Mouse (Mus musculus): ENCODE results near the gene Csf1.
"Not testable (repeated sequence)": the region's sequence is repeated elsewhere in the genome, so short reads cannot be mapped to it uniquely, and the experiment has no call there.

Csf1 gene

DNA sequence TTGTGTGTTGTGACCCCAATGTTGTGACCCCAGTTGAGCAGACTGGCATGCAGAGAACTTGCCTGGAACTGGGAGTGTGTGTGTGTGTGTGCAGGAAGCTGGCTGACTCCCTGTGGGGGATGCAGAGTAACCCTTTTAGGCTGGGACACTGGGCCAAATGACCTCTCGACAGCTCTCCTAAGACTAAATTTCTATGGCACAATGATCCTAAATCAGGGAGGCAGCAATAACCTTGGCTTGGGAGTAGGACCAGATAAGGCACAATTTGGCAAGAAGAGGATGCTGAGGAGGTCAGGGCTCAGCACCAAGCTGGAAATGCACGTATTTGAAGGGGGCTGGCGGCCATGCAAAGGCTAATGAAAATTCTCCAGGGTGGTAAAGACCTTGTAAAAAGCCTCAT, 14.2 kb downstream of the Csf1 start:
- DNase-seq, result no peak

DNA sequence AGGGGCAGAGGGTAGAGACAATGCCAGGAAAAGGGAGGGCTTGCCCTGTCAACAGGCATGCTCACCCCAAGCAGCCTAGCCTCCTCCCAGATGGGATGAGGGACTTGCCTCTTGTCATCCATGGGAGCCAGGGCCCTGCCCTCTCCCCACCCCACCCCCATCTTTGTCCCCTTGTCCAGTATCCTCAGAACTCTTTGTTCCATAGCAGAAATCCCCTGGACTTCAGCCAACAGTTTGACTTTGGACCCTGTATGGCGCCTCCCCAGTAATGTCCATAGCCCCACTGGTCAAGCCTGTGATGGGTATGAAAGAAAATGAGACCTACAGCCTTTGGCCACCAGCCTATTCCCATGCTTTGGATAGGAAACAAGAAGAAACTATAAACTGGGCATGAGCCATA, 16.6 kb downstream of the Csf1 start:
- no peak for DNase-seq

- no peak for DNase-seq
Measured at GRCm38 (mm10) chr3:107743107-107743506, 17.2 kb downstream of the Csf1 start.

- DNase-seq, result no peak
Measured at GRCm38 (mm10) chr3:107742071-107742710, 18.1 kb downstream of the Csf1 start.

GRCm38 (mm10) chr3:107741387-107741786, 18.9 kb downstream of the Csf1 start:
- DNase-seq, result no peak

GRCm38 (mm10) chr3:107740578-107741207, 19.6 kb downstream of the Csf1 start:
- peak in 1 of 2 experiments; percentile 71 for DNase-seq

DNA sequence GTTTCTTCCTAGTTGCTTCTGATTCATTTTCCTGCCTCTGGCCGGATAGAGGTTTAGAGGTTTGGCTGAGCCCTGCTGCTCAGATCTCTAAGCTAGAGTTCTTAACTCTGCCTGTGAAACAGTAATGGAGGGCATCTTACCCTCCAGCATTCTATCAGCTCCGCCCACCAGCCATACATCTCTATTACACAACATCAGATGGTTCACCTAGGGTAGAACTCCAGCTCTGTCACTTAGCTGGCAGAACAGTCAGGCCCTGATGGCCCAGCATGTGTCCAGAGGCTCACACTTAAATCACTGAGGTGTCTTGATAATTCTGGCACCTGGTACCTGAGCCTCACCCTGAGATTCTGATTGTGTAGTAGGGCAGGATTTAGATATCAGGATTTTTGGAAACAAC, 20.3 kb downstream of the Csf1 start:
- no peak for DNase-seq

- no peak for DNase-seq
Measured at GRCm38 (mm10) chr3:107739456-107739855, 20.8 kb downstream of the Csf1 start.

DNA sequence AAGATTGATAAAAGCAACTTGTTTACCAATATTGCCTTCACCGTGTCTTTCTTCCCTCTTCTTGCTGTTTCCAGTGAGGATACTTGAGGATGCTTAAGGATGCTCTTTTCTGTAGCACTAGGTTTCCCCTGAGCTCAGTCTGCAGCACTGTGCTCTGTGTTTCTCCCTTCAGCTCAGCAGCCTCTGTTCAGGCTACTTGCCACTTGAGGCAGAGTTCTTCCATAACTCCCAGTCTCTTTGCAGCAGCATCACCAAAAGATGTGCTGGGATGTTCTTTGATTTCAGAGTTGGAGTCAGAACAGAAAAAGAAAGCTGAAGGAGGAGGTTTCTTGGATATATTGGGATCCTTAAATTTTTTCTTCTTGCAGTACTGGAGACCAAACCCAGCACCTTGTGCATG, 21.6 kb downstream of the Csf1 start:
- DNase-seq, result no peak

GRCm38 (mm10) chr3:107737609-107738190, 22.6 kb downstream of the Csf1 start:
- no peak for DNase-seq

- DNase-seq, result not testable (repeated sequence)
Measured at GRCm38 (mm10) chr3:107735620-107736019, 24.6 kb downstream of the Csf1 start.

GRCm38 (mm10) chr3:107733329-107733728, 26.9 kb downstream of the Csf1 start:
- no peak for DNase-seq

GRCm38 (mm10) chr3:107730236-107730635, 30.0 kb downstream of the Csf1 start:
- no peak for DNase-seq

GRCm38 (mm10) chr3:107728509-107728908, 31.8 kb downstream of the Csf1 start:
- no peak for DNase-seq

- DNase-seq, result no peak
Measured at GRCm38 (mm10) chr3:107715971-107716370, 44.3 kb downstream of the Csf1 start.

DNA sequence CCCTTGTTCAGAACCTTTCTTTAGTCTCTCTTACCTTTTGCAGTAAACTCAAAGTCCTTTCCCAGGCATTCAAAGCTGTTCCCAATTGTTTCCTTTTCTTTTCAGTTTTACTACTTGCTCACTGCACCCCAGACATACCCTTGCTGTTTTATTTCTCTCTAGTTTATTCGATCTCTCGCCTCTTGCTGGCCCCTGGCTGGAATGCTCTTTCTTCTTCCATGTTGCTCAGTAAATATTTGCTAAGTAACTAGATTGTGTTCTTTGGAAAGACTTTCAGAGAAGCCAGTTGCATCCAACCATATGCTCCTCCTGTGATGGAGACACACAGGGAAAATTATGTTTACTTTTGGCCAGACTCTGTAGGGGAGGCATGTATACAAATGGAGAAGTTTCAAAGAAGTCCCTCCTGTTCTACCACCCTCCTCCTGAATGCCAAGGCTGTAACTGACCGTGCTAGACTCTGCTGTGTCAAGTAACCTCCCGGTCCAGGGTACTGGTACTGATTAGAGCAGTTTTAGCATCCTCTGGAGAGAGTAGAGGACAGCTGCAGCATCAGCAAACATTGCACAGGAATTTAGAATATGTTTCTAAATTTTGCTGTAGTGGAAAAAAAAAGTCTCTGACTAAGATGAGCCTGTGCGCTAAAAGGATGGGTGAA, 45.9 kb downstream of the Csf1 start:
- DNase-seq, result no peak

DNA sequence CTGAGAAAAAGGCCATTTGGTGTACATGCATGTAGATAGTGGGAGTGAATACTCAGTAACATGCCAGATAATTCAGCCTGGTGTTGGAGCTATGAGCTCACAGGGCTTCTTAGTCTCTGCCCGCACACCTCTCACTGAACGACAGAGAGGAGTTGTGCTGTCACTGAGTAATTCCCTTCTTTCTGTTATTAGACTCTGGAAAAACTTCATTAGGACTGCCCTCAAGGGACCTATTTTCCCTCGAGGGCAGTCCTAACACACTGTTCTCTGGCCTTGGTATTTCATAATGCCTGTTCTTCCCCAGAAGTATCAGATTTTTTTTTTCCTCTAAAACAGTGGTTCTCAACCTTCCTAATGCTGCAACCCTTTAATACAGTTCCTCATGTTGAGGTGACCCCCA, 48.2 kb downstream of the Csf1 start:
- no peak for DNase-seq

GRCm38 (mm10) chr3:107709156-107709555, 51.1 kb downstream of the Csf1 start:
- DNase-seq, result no peak

DNA sequence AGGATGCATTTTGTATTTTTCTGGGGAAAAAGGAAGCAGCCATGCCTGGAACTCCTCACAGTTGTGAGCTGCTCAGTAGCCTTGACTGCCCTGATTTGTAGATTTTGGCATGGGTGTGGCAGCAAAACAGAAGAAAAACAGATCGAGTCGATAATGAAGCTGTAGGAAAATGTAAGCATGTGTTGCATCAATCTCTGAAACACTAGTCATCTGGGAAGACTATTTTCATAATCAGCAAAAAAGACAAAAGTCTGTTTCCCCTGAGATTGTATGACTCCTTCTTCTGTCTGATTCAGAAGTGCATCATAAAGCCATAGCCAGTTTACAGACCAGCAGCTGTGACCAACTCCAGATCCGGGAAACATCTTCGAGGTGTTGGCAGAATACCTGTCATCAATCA, 53.0 kb downstream of the Csf1 start:
- DNase-seq, result no peak

- no peak for DNase-seq
Measured at GRCm38 (mm10) chr3:107706164-107706563, 54.1 kb downstream of the Csf1 start.

DNA sequence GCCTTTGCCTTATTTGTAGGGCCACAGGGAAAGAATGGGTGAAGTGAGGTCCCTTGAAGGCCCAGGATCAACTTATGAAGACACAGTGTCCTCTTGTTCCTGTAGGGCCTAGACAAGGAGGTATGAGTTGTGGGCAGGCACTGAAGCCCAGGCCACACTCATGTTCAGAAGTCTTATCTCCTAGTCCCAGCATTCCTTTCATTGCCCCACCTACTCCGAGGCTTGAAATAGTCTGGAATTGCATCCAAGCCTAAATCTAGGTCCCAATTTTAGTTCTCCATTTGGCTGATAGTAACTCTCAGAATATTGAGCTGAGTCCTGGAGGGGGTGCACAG, 55.9 kb downstream of the Csf1 start:
- no peak for DNase-seq

DNA sequence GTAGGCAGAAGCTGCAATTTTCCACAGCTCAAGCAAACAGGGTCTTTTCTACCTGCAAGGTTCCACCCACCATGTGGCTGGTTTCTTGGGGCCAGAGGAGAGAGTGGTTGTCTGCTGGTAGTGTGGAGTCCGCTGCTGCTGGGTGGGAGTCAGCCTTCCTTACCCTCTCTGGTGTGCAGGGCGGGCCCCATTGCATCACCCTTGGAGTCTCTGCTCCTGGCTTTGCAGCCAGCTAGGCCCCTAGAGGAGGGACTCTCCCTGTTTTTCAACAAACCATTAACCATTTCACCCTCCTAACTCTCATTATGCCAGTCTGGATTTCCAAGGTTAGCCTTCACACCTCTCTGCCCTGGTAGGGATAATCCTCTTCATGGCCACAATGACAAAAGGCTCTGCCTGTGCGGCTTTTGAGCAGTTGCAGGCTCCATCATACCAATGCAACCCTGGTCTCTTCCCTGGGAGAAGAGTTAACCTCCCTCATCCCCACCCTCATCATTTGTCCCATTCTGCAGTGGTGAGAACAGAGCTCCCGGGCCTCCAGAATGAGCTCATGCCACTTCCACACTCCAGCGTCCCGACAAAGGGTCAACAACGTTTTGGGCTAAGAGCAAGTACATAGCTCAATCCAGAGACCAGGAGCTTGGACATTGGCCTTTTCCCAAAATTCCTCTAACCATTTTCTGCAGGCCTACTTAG, 56.4 kb downstream of the Csf1 start:
- DNase-seq, result no peak

DNA sequence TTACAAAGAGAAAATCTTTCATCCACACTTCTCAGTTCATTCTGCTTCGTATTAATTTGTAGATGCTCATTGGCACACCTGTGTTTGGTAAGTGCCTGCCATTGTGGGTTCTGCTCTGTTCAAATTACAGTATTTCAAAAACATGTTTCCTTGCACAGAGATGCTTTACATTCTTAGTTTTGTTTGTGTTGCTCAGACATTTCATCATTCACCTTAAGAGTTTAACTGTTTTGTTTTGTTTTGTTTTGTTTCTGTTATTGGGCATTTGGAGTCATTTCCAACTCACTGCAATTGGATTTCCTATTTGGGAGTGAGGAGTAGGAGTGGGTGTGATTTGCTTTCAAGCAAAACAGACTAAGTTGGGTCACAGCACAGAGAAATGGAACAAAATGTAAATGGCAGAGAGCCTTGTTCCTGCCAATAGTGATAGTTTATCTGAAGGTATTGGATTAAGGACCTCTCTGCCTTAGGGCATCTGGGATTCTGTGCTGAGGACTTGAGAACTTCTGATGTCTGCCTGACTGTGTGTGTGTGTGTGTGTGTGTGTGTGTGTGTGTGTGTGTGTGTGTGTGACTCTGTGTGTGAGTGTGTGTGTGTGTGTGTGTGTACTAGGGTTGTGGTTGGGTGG, 58.4 kb downstream of the Csf1 start:
- DNase-seq, result no peak

All from cerebellum, postnatal 14 days (tissue).